Mouse (Mus musculus): Measurements from ENCODE around the gene Erap1. TPM values are rescaled to one million over a fixed set of nuclear protein-coding genes. Genes with fewer than 3 reads are reported as not detected.

Gene Erap1
- total RNA-seq, 2 experiments from 2014 or later, result 10.6 to 66.7 TPM

Other genes starting within 250 kb of the Erap1 start
- not detected in 2 replicates for gene Zfp72, start 248.7 kb upstream of the Erap1 start, total RNA-seq (2015; ENCODE audit: low replicate concordance)
- 2.5 TPM in 1 of 2 replicates, not detected in the other for gene Zfp72, start 248.7 kb upstream of the Erap1 start, total RNA-seq (2017; ENCODE audit: low replicate concordance)
- 88.0 and 131 TPM in 2 replicates for gene Ftl1-ps1, start 239.9 kb upstream of the Erap1 start, total RNA-seq (2015; ENCODE audit: low replicate concordance)
- gene Ftl1-ps1, start 239.9 kb upstream of the Erap1 start, total RNA-seq (2017; ENCODE audit: low replicate concordance), result 27.9 and 36.8 TPM in 2 replicates
- 5.0 and 10.8 TPM in 2 replicates for gene Zfp825, start 145.6 kb upstream of the Erap1 start, total RNA-seq (2015; ENCODE audit: low replicate concordance)
- 5.1 and 10.5 TPM in 2 replicates for gene Zfp825, start 145.6 kb upstream of the Erap1 start, total RNA-seq (2017; ENCODE audit: low replicate concordance)
- gene Cast, start 169.2 kb downstream of the Erap1 start, total RNA-seq (2015; ENCODE audit: low replicate concordance), result 100 and 110 TPM in 2 replicates
- 222 and 236 TPM in 2 replicates for gene Cast, start 169.2 kb downstream of the Erap1 start, total RNA-seq (2017; ENCODE audit: low replicate concordance)

All from erythroid progenitor cell, adult 5-6 weeks (primary cell).